Mouse (Mus musculus): Measurements from ENCODE around the gene Hivep3. TPM values are rescaled to one million over a fixed set of nuclear protein-coding genes. Genes with fewer than 3 reads are reported as not detected.
A peak's percentile ranks its signal among the peaks of the same experiment; 100 is the strongest.

Hivep3 gene
- total RNA-seq, 1 experiment from 2014 or later: 3.3 TPM

DNA sequence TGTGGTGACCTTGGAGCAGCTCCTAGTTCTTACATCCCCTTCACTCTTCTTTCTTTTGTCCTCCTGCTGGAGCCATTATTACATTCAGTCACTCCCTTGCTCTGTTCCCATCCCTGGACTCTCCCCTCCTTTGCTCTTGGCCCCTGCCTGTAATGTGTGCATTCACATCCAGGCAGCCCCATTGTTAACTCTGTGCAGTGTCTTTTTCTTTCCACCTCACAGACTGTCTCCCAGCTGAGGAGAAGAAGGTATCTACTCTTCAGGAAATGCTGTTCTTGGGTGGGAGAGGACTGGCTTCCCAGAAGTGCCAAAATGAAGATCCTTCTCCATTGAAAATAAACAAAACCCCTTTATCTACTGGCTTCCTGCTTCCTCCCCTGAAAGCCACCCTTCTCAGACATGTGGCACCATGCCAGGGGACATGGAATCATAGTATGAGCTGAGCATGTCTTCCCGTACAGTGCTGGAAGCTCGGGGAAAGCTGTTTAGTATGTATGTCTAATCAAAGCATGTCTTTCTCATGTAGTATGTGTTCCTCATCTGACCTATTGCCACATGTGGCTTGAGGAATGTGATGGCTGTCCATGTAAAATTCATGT is 17.9 kb downstream of the Hivep3 start:
- no peak for ATAC-seq (ENCODE audit: extremely low read depth, insufficient number of reproducible peaks, low FRiP score, poor library complexity, severe bottlenecking)

GRCm38 (mm10) chr4:119759574-119760233 is 26.1 kb downstream of the Hivep3 start:
- ATAC-seq (ENCODE audit: extremely low read depth, insufficient number of reproducible peaks, low FRiP score, poor library complexity, severe bottlenecking): no peak

DNA sequence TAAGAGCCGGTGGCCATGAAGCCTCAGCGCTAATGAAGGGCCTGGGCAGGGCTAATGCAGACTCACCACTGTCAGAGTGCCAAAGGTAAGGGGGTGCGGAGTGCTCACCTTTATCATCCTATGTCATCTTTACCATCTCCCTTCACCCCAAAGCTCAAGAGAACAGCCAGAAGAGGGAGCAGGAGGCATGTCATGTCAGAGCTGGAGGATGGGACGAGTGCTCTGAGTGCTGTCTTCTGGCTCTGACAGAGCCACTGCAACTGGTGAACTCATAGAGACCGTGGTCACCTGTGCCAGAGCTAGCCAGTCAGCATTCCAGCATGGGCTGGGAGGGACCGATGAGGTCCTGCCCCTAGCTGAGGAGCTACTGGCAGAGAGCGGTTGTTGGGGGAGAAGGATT is 27.2 kb downstream of the Hivep3 start:
- ATAC-seq (ENCODE audit: extremely low read depth, insufficient number of reproducible peaks, low FRiP score, poor library complexity, severe bottlenecking): no peak

DNA sequence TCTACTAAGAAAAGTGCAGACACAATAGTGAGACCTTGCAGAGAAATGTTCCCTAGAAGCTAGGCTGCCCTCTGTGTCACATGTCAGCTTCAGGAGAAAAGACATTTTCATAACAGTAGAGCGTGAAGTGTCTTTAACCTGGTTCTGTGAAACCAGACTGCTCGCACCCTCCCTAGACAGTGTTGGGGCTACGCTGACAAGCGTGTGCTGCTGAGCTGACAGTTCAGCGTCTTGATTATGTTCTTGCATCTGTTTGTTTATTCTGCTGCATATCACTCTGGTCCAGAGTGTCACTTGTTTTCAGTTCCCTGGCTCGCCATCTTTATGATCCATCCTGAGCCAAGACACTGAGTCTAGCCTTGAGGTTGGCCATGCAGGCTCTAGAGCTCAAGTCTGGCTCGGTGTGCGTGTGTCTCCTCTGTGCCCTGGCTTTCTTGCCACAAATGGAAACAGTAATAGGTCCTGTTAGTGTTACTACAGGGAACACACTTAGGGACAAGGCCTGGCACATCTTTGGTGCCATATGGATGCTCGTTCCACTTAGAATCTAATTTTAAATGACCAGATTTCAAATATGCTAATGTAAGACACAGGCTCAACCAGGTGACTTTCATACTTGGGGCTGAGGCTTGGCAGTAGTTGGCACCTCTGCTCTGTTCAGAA is 28.0 kb downstream of the Hivep3 start:
- ATAC-seq (ENCODE audit: extremely low read depth, insufficient number of reproducible peaks, low FRiP score, poor library complexity, severe bottlenecking): no peak

DNA sequence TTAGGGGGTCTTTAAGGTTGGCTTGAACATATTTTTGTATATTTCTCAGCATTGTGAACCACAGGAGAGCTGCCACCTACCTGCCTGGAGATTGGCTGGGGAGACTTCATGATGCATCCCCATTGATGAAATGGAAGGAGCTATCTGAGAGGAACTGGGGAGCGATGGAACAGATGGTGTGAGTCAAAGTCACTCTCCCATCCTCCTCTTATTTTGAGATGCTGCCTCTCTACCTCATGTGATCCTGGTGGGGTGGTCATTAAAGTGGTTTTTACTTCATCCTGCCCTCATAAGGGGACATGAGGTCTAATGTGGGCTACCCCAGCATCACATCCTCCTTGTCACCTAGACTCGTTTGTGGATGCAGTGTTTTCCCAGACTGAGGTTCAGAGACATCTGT is 28.6 kb downstream of the Hivep3 start:
- no peak for ATAC-seq (ENCODE audit: extremely low read depth, insufficient number of reproducible peaks, low FRiP score, poor library complexity, severe bottlenecking)

DNA sequence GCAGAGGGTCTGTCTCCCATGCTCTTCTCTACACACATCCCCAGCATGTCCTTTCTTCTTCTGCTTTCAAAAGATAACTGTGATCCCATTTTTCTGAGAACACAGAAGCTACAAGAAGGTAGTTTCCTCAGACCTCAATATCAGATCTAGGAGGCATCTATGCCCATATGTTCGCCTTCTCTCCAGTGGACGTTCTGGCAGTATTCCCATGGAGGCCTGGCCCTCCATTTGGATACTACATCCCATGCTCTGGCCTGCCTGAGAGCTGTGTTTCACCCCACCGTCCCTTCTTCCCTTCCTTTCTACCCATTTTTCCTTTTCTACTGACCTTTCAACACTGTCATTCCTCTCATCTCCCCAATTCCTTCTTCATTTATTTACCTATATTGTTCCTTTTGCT is 34.5 kb downstream of the Hivep3 start:
- ATAC-seq (ENCODE audit: extremely low read depth, insufficient number of reproducible peaks, low FRiP score, poor library complexity, severe bottlenecking): no peak

GRCm38 (mm10) chr4:119775913-119776312 is 42.3 kb downstream of the Hivep3 start:
- ATAC-seq (ENCODE audit: extremely low read depth, insufficient number of reproducible peaks, low FRiP score, poor library complexity, severe bottlenecking): no peak

DNA sequence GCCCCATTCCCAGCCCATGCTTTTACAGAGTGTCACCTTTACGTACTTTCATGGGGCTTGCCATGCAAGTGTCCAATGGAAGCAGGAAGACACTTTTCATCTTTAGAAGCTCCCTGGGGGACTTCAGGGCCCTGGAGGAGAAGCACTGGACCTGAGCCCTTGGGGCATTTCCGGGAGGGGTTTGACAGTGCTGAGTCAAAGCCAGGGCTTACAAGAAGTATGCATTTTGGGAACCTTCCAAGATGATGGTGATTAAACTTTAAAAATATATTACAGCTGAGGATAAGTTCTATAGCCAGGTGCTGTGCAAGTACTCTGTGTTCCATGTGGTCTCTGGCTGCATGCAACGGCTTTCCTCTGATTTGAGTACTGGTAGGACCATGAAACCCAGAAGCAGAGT is 43.6 kb downstream of the Hivep3 start:
- no peak for ATAC-seq (ENCODE audit: extremely low read depth, insufficient number of reproducible peaks, low FRiP score, poor library complexity, severe bottlenecking)

- ATAC-seq (ENCODE audit: extremely low read depth, insufficient number of reproducible peaks, low FRiP score, poor library complexity, severe bottlenecking): no peak
Observed at GRCm38 (mm10) chr4:119779561-119780400, 46.2 kb downstream of the Hivep3 start.

GRCm38 (mm10) chr4:119780881-119781280 is 47.3 kb downstream of the Hivep3 start:
- ATAC-seq (ENCODE audit: extremely low read depth, insufficient number of reproducible peaks, low FRiP score, poor library complexity, severe bottlenecking): no peak

DNA sequence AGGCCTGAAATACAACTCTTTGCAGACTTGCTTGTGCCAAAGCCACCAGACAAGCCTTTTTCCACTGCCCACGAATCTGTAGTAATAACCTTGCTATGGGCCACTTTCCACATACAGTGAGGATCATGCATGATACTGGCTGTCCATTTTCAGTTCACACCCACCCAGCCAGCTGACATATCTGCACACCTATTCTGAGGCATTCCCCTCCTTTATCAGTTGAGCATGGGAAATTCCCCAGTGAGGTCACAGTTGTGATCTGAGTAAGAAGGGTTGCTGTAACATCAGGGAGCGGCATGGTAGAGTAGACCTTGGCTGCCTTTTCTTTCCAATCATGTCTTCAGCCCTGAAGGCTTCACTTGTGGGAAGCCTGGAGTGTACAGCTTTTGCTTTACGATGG is 51.4 kb downstream of the Hivep3 start:
- ATAC-seq (ENCODE audit: extremely low read depth, insufficient number of reproducible peaks, low FRiP score, poor library complexity, severe bottlenecking): no peak

- ATAC-seq (ENCODE audit: extremely low read depth, insufficient number of reproducible peaks, low FRiP score, poor library complexity, severe bottlenecking): no peak
Observed at GRCm38 (mm10) chr4:119786307-119786706, 52.7 kb downstream of the Hivep3 start.

DNA sequence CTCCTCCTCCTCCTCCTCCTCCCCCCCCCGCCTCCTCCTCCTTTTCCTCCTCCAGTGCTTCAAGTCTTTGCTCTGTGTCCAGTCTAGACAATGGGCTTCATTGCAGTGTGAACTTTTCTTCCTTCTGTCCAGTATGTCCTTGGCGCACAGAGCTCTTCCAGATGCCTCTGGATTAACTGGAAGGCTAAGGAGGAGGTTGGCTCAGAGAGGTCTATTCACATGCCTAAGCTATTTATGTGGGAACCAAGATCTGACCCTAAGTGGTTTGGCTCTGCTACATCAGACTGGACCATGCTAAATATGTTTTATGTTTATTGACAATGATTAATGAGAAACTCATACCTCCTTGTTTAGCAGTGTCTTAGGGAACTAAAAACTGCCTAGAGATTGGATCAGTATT is 53.1 kb downstream of the Hivep3 start:
- ATAC-seq (ENCODE audit: extremely low read depth, insufficient number of reproducible peaks, low FRiP score, poor library complexity, severe bottlenecking): no peak

DNA sequence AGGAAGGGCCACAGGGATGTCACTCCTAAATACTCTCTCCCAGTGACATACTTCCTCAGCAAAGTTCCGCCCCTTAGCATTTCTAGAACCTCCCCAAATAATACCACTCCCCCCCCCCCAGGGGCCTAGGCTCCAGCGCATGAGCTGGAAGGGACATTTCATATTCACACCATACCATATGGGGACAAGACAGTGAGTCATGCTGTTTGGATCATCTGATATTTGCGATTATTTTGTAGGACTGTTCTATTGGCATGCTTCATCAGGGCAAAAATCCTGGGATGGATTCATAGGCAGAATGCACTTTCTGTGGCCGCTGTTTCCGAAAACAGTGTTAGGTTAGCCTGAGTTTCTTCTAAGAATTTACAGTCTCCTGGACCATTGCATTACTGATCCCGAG is 55.2 kb downstream of the Hivep3 start:
- ATAC-seq (ENCODE audit: extremely low read depth, insufficient number of reproducible peaks, low FRiP score, poor library complexity, severe bottlenecking): no peak

GRCm38 (mm10) chr4:119789495-119790148 is 56.0 kb downstream of the Hivep3 start:
- no peak for ATAC-seq (ENCODE audit: extremely low read depth, insufficient number of reproducible peaks, low FRiP score, poor library complexity, severe bottlenecking)

DNA sequence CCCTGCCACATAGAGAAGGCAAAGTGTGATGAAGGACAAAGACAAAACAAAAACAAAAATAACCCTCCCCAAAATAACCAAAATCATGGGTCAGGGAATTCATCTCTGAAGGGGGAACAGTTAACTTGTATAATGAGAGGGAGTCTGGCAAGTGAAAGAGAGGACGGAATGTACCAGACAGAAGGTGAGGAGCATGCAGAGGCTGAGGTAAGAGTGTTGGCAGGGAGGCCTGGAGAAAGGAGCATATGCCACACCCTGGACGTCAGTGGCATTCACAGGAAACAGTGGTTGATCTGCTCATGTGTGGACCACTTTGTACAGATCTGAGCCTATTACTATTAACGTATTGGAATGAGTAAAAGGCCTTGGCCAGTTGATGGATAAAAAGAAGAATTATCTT is 65.3 kb downstream of the Hivep3 start:
- no peak for ATAC-seq (ENCODE audit: extremely low read depth, insufficient number of reproducible peaks, low FRiP score, poor library complexity, severe bottlenecking)

DNA sequence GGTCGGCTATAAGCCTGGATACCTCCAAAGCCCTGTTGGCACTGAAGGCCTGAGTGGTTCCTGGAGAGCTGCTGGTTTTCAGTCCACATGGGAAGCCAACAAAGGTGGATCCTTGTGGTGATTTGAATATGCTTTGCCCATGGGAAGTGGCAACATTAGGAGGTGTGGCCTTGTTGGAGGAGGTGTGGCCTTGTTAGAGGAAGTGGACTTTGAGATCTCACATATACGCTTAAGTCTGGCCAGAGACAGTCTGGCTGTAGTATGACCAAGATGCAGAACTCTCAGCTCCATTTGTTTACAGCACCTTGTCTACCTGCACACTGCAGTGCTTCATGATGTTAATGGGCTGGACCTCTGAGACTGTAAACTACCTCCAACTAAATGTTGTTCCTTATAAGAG is 73.0 kb downstream of the Hivep3 start:
- peak; percentile 48; the same call in 1 of the 2 replicates for ATAC-seq (ENCODE audit: extremely low read depth, insufficient number of reproducible peaks, low FRiP score, poor library complexity, severe bottlenecking)

DNA sequence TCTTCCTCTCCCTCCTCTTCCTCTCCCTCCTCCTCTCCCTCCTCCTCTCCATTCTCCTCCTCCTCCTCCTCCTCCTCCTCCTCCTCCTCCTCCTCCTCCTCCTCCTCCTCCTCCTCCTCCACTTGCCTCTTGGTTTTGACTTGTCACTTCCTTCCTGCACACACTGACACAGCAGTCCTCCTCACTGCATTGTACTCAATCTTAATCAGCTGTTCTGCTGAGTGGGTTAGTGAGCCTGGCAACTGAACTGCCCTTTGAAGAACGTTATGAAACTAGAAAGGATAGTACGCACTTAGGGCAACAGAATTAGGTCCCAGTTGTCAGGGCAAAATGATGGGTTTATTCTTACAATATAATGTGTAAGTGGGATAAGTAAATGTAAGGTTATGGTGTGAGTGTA is 73.8 kb downstream of the Hivep3 start:
- ATAC-seq (ENCODE audit: extremely low read depth, insufficient number of reproducible peaks, low FRiP score, poor library complexity, severe bottlenecking): 0 out of 2 replicates have a peak, but pooled peaks have one; percentile 35

DNA sequence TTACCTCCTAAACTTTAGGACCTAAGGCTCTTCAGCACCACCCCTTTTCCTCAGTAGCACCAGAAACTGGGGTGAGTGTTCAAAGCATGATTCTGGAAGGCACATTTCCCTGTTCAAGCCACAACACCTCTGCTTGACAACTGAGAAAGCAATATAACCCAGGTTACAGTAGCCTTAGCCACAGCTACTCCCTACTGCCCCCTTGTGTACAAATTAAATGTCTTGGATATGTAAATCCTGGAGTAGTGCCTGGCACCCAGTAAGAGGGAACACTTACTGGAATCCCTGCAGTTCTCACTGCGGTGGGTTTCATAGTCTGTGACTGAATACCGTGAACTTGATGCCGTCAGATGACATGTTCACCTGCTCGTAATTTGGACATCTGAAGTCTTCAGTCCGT is 75.7 kb downstream of the Hivep3 start:
- no peak for ATAC-seq (ENCODE audit: extremely low read depth, insufficient number of reproducible peaks, low FRiP score, poor library complexity, severe bottlenecking)

Data from neutrophil, adult 5-6 weeks (primary cell).